Mouse (Mus musculus): ENCODE data around the gene Gtf2i.

Gene Gtf2i

GRCm38 (mm10) chr5:134241831-134242230 lies 72.7 kb downstream of the Gtf2i start:
- no peak for DNase-seq (ENCODE audit: low spot score)

DNA sequence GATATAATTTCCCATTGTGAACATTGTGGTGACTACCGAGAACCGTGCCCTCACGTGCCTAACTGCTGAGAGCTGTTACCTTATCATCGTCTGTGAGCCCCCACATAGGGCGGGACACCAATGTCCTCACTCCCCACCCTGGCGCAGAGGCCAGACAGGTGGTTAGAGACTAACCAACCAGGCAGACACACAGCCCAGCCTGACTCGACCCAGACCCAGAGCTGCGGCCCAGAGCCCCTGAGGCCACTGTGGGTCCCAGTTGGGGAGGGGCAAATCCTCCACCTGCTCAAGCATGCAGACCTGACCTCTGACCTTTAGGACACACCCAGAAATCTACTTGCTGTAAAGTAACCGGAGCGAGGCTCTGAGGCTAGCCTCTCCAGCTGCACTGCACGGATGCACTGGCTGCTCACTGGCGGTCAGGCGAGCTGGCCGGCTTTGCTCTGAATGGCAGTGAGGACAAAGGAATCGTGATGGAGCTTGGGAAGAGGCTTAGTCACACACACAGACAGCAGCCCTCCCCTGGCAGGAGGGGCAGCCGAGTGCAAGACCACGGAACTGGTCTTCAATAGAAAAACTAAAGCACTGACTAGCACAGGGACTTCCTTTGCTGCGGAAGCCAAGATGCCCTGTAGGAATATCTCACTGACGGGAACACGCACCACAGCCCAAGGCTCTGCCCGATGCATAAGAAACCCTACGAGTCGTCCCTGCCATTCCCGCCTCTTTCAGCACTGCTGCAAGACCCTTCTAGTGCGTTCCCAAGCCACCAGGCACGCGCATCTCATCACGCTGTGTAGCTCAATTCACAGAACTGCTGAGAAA lies 76.4 kb downstream of the Gtf2i start:
- DNase-seq (ENCODE audit: low spot score) = no peak

- DNase-seq (ENCODE audit: low spot score) = no peak
These were observed 77.1 kb downstream of the Gtf2i start for GRCm38 (mm10) chr5:134237508-134237907.

GRCm38 (mm10) chr5:134236796-134237195 lies 77.8 kb downstream of the Gtf2i start:
- DNase-seq (ENCODE audit: low spot score) = no peak

DNA sequence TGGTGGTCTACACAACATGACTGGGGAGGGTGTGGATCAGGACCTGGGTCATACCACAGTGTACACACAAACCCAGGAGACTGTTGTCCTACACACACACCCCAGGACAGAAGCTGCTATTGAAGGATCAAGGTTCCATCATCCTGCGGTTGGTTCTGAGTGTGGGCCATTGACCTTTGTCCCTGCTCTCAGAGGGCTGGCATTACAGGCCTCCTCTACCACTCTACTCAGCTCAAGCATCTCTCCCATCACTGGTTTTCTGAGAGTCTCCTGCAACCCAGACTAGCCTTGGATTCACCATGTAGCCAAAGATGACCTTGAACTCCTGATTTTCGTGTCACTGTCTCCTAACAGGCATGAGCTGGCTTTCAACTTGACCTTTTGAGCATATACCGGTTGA lies 78.3 kb downstream of the Gtf2i start:
- no peak for DNase-seq (ENCODE audit: low spot score)

GRCm38 (mm10) chr5:134235111-134235510 lies 79.4 kb downstream of the Gtf2i start:
- DNase-seq (ENCODE audit: low spot score) = no peak

DNA sequence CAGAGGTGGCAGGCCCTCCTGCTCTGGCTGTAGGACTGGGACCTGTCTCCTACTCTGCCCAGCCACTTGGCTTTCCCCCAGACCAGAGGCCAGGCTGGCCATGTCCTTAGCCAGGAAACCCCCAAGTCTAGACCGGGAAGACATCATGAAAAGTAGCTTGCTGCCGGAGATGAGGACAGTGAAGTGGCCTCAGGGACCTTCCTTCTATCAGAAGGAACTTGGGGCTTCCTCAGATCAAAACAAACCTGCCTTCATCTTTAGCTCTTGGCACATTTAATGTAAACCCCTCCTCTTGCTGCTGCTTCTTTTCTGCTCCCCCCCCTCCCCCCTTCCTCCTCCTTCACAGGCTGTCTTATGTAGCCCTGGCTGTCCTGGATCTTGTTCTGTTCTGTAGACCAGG lies 80.4 kb downstream of the Gtf2i start:
- no peak for DNase-seq (ENCODE audit: low spot score)

DNA sequence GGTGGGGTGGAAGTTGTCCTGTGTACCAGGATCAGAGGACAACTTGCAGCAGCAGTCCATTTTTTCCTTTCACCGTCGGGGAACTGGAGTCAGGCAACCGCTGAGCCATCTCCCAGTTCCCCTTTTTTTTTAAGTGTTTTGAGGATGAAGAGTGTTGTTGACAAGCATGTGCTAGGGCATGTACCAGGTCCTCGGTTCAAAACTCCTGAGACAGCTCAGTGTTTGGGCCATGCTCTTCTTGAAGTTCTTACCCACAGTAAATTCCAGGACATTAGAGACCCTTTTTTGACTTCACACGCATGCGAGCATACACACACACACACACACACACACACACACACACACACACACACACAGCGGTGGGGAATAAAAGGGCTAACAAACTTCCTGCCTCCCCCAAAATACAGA lies 81.3 kb downstream of the Gtf2i start:
- DNase-seq (ENCODE audit: low spot score) = no peak

- DNase-seq (ENCODE audit: low spot score) = no peak
These were observed 82.0 kb downstream of the Gtf2i start for GRCm38 (mm10) chr5:134232568-134232967.

- DNase-seq (ENCODE audit: low spot score) = no peak
These were observed 82.4 kb downstream of the Gtf2i start for GRCm38 (mm10) chr5:134232111-134232510.

DNA sequence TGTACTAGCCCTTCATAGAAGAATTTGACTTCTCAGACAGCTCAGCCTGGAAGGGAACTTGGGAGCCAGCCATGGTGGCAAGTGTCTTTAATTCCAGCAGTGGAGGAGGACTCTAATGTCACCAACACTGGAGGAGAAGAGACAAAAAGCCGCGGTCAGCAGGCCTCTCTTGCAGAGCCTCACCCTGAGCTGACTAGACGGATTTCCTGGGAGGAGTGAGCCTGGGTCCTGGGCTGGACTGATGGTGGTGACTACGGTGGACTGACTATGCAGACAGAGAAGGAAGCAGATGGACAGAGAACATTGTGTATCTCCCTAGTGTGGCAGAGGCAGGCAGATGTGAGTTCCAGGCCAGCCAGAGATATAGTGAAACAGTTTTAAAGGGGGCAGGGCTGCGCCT lies 83.2 kb downstream of the Gtf2i start:
- DNase-seq (ENCODE audit: low spot score) = no peak

DNA sequence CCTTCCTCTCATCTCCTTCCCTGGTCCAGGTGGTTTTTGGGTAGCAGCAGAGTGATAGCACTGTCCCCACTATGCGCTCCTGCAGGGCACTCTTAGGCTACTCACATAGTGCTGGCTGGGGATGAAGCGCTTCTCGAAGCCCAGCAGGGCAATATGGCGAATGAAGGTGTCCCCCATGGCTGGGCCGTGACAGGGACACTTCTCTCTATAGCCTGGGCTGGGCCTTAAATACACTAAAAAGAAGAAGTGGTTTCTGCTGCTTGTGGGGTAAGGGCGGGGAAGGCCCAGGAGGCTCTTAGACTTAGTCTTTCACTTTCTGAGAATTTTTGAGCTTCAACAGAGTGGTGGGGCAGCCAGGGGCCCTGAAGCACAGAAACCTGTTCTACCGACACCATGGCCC lies 85.2 kb downstream of the Gtf2i start, which contains the start of gene Ncf1:
TSS of gene Ncf1 (minus strand) at position 235 of the 400 bp plus-strand sequence.
- DNase-seq (ENCODE audit: low spot score) = no peak

- DNase-seq (ENCODE audit: low spot score) = no peak
These were observed 86.3 kb downstream of the Gtf2i start for GRCm38 (mm10) chr5:134228249-134228638.

- no peak for DNase-seq (ENCODE audit: low spot score)
These were observed 86.8 kb downstream of the Gtf2i start for GRCm38 (mm10) chr5:134227574-134228248.

DNA sequence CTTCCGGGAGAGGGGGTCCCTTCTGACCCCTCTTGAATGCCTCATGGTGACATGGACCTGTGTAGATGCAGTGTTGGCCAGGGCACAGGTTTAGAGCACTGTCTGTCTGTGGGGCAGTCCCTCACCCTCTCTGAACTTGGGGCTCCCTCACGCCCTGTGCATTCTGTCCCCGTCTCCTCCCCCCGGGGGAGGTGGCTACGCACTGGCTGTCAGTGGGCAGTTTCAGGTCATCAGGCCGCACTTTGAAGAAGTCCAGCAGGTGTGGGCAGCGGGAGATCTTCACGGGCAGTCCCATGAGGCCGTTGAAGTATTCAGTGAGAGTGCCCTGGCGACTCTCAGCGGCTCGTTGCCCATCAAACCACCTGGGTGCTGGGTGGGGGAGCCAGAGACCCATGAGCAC lies 87.6 kb downstream of the Gtf2i start:
- no peak for DNase-seq (ENCODE audit: low spot score)

- DNase-seq (ENCODE audit: low spot score) = no peak
These were observed 89.3 kb downstream of the Gtf2i start for GRCm38 (mm10) chr5:134225110-134225901.

- no peak for DNase-seq (ENCODE audit: low spot score)
These were observed 92.8 kb downstream of the Gtf2i start for GRCm38 (mm10) chr5:134221708-134222150.

GRCm38 (mm10) chr5:134221278-134221677 lies 93.3 kb downstream of the Gtf2i start:
- no peak for DNase-seq (ENCODE audit: low spot score)

GRCm38 (mm10) chr5:134217900-134218299 lies 96.7 kb downstream of the Gtf2i start:
- DNase-seq (ENCODE audit: low spot score) = no peak

GRCm38 (mm10) chr5:134214021-134214806 lies 100.3 kb downstream of the Gtf2i start:
- no peak for DNase-seq (ENCODE audit: low spot score)

- DNase-seq (ENCODE audit: low spot score) = no peak
These were observed 104.5 kb downstream of the Gtf2i start for GRCm38 (mm10) chr5:134209931-134210554.
